Mouse (Mus musculus) CH12.LX (cell line): ENCODE data around the gene Gm20388. TPM values are rescaled to one million over a fixed set of nuclear protein-coding genes. Genes with fewer than 3 reads are reported as not detected.

Experiments
- DNase-seq: peaks from one replicate; pipeline ENCODE4 v3.0.0-alpha.2; 2013; ENCODE audit errors: extremely low read depth
- H3K27ac ChIP-seq: 2 replicates; pipeline ENCODE4 v1.5.1; 2012; ENCODE audit warnings: low read depth, mild to moderate bottlenecking, control low read depth, moderate library complexity; ENCODE audit not compliant: insufficient read depth
- H3K27me3 ChIP-seq: replicated peaks from 2 replicates; pipeline ENCODE3; 2012; ENCODE audit warnings: inconsistent platforms
- H3K36me3 ChIP-seq, 2 experiments: replicated peaks in 1 of 2; 2 replicates each; pipeline versions ENCODE3 to v1.6.1; 2012; ENCODE audit warnings: inconsistent platforms in 1 of 2, low read length in 1 of 2, mild to moderate bottlenecking in 1 of 2, mixed read lengths in 1 of 2, moderate library complexity in 1 of 2; ENCODE audit not compliant: control insufficient read depth in 1 of 2, insufficient read depth in 1 of 2
- H3K4me1 ChIP-seq, 2 experiments: 2 replicates each; pipeline ENCODE4 v1.6.1; 2012; ENCODE audit warnings: inconsistent platforms in 1 of 2, moderate library complexity in 1 of 2; ENCODE audit not compliant: insufficient read depth in 2 of 2, control insufficient read depth in 1 of 2
- H3K4me2 ChIP-seq: 2 replicates; pipeline ENCODE4 v1.6.1; 2012; ENCODE audit warnings: low read depth, mild to moderate bottlenecking, control low read depth; ENCODE audit not compliant: poor library complexity, insufficient read depth, severe bottlenecking
- H3K4me3 ChIP-seq, 3 experiments: fragments of 150-350 bp in 1 of 3; sonication (generic) in 1 of 3; replicated peaks in 1 of 3; 2 replicates each; pipeline versions ENCODE3 to v1.5.1; 2011 to 2012; ENCODE audit warnings: low read depth in 2 of 3, low read length in 2 of 3, mild to moderate bottlenecking in 2 of 3, moderate library complexity in 2 of 3, control low read depth in 1 of 3, improper control_type of control experiment in 1 of 3, inconsistent platforms in 1 of 3, mixed read lengths in 1 of 3; ENCODE audit not compliant: poor library complexity in 1 of 3
- H3K79me2 ChIP-seq: replicated peaks from 2 replicates; pipeline ENCODE4 v1.6.1; 2012; ENCODE audit warnings: mild to moderate bottlenecking, moderate library complexity; ENCODE audit not compliant: control insufficient read depth, poor library complexity, insufficient read depth, severe bottlenecking; ENCODE audit errors: extremely low read depth
- H3K9ac ChIP-seq: 2 replicates; pipeline ENCODE4 v1.6.1; 2012; ENCODE audit warnings: low read depth, mild to moderate bottlenecking, control low read depth, moderate library complexity; ENCODE audit not compliant: insufficient read depth
- H3K9me3 ChIP-seq: replicated peaks from 2 replicates; pipeline ENCODE3; 2012; ENCODE audit warnings: low read length, inconsistent platforms, mixed read lengths
- BHLHE40 ChIP-seq: IDR thresholded peaks from 2 replicates; pipeline ENCODE4 v1.6.1; 2011; ENCODE audit warnings: mild to moderate bottlenecking, low read depth, low read length, improper control_type of control experiment
- CHD1 ChIP-seq: IDR thresholded peaks from 2 replicates; pipeline ENCODE4 v1.6.1; 2012; ENCODE audit warnings: low read depth, low read length, improper control_type of control experiment, inconsistent platforms
- E2F4 ChIP-seq: IDR thresholded peaks from 2 replicates; pipeline ENCODE4 v1.6.1; 2011; ENCODE audit warnings: low read depth, low read length, improper control_type of control experiment; ENCODE audit not compliant: insufficient replicate concordance
- ELF1 ChIP-seq: IDR thresholded peaks from 2 replicates; pipeline ENCODE4 v1.6.1; 2014; ENCODE audit warnings: low read depth, mild to moderate bottlenecking, inconsistent platforms, low read length, improper control_type of control experiment
- EP300 ChIP-seq: IDR thresholded peaks from 2 replicates; pipeline ENCODE4 v1.6.1; 2011; ENCODE audit warnings: low read length, improper control_type of control experiment
- ETS1 ChIP-seq: conservative IDR thresholded peaks from 2 replicates; pipeline ENCODE4 v1.6.1; 2012; ENCODE audit warnings: low read depth, mild to moderate bottlenecking, inconsistent platforms, low read length, improper control_type of control experiment, moderate library complexity
- GABPA ChIP-seq: IDR thresholded peaks from 2 replicates; pipeline ENCODE4 v1.6.1; 2012; ENCODE audit warnings: low read depth, low read length, improper control_type of control experiment, inconsistent platforms; ENCODE audit not compliant: insufficient replicate concordance
- JUN ChIP-seq: IDR thresholded peaks from 2 replicates; pipeline ENCODE4 v1.6.1; 2011; ENCODE audit warnings: low read depth, mild to moderate bottlenecking, low read length, improper control_type of control experiment, moderate library complexity; ENCODE audit not compliant: insufficient read depth
- KAT2A ChIP-seq: IDR thresholded peaks from 2 replicates; pipeline ENCODE4 v1.6.1; 2012; ENCODE audit warnings: low read length, improper control_type of control experiment, inconsistent platforms; ENCODE audit not compliant: insufficient replicate concordance
- MAFK ChIP-seq: IDR thresholded peaks from 2 replicates; pipeline ENCODE4 v1.6.1; 2011; ENCODE audit warnings: low read length, improper control_type of control experiment; ENCODE audit not compliant: insufficient replicate concordance
- MAX ChIP-seq: IDR thresholded peaks from 2 replicates; pipeline ENCODE4 v1.6.1; 2011; ENCODE audit warnings: low read length, improper control_type of control experiment
- MYC ChIP-seq: IDR thresholded peaks from 2 replicates; pipeline ENCODE4 v1.6.1; 2011; ENCODE audit warnings: low read depth, mild to moderate bottlenecking, improper control_type of control experiment, low read length
- NELFE ChIP-seq: IDR thresholded peaks from 2 replicates; pipeline ENCODE4 v1.6.1; 2011; ENCODE audit warnings: low read depth, low read length, improper control_type of control experiment
- NRF1 ChIP-seq: IDR thresholded peaks from 2 replicates; pipeline ENCODE4 v1.6.1; 2014; ENCODE audit warnings: low read depth, mild to moderate bottlenecking, inconsistent platforms, low read length, improper control_type of control experiment, moderate library complexity
- PAX5 ChIP-seq: IDR thresholded peaks from 2 replicates; pipeline ENCODE4 v1.6.1; 2012; ENCODE audit warnings: low read length, inconsistent platforms, mixed read lengths
- POLR2A ChIP-seq: IDR thresholded peaks from 2 replicates; pipeline ENCODE4 v1.6.1; 2011; ENCODE audit warnings: low read depth, mild to moderate bottlenecking, improper control_type of control experiment, low read length
- SIN3A ChIP-seq: IDR thresholded peaks from 2 replicates; pipeline ENCODE4 v1.6.1; 2012; ENCODE audit warnings: low read length, improper control_type of control experiment, inconsistent platforms
- TBP ChIP-seq: conservative IDR thresholded peaks from 2 replicates; pipeline ENCODE4 v1.6.1; 2011; ENCODE audit warnings: low read depth, low read length, improper control_type of control experiment
- TCF12 ChIP-seq: IDR thresholded peaks from 2 replicates; pipeline ENCODE4 v1.6.1; 2014; ENCODE audit warnings: low read depth, mild to moderate bottlenecking, inconsistent platforms, low read length, improper control_type of control experiment
- USF2 ChIP-seq: conservative IDR thresholded peaks from 2 replicates; pipeline ENCODE4 v1.6.1; 2011; ENCODE audit warnings: low read depth, low read length, improper control_type of control experiment
- ZC3H11A ChIP-seq: IDR thresholded peaks from 2 replicates; pipeline ENCODE4 v1.6.1; 2012; ENCODE audit warnings: low read depth, mild to moderate bottlenecking, inconsistent platforms, low read length, improper control_type of control experiment
- ZMIZ1 ChIP-seq: IDR thresholded peaks from 2 replicates; pipeline ENCODE4 v1.6.1; 2012; ENCODE audit warnings: low read depth, mild to moderate bottlenecking, inconsistent platforms, low read length, improper control_type of control experiment
- ZNF384 ChIP-seq: IDR thresholded peaks from 2 replicates; pipeline ENCODE4 v1.6.1; 2012; ENCODE audit warnings: low read depth, low read length, improper control_type of control experiment, inconsistent platforms
- dilution Hi-C: fragments of 300-500 bp; cut with MboI; formaldehyde crosslinking; loops from 2 replicates; pipeline ENCODE4 v1.14.3; 2020; ENCODE audit warnings: low sequenced_read_pairs; ENCODE audit not compliant: extremely low pct_unique_long_range_greater_than_20kb, extremely low pct_ligation_motif_present
- in situ Hi-C: fragments of 300-500 bp; cut with MboI; formaldehyde crosslinking; loops from 3 replicates; pipeline ENCODE4 v1.14.3; 2019; ENCODE audit warnings: low sequenced_read_pairs, low pct_ligation_motif_present, low pct_unique_long_range_greater_than_20kb, mixed read lengths
- polyA plus RNA-seq: library from polyadenylated mRNA; unstranded; fragments of >175 nt; gene quantifications from 2 replicates; pipeline ENCODE4 v1.2.1, GENCODE M21; 2012; ENCODE audit warnings: low read depth; ENCODE audit not compliant: insufficient read length
- total RNA-seq, 2 experiments: library from RNA; depleted of rRNA; stranded (reverse); fragments of 300-350 nt in 1 of 2; fragments of >200 nt in 1 of 2; gene quantifications; 2 replicates each; pipeline ENCODE4 v1.2.3; 2012 to 2014

The Gm20388 gene
- total and polyA plus RNA-seq, 3 experiments: 14.8 to 26.3 (median 22.2) TPM

DNA sequence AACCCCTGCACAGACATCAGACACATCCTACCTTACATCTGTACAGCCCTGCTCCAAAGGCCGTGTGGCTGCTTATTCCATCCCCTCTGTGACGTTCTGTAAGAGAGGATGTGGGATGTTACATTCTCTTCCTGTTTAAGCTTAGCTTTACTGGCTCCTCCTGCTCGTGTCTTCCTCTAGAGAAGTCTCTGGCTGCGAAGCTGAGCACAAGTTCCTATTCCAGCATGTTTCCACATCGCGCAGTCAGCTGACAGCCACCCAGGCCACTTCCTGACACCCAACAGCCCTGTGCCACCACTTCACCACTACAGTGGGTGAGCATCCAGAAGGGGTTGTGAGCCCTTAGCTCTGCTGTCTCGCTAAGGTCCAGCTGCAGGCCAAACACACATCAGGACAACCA is 1881.5 kb downstream of the Gm20388 start:
- Histone ChIP-seq H3K27me3 (no peaks in the 10 kb centered on the region), H3K4me1 (peaks cover 21 to 70% of the 10 kb centered on the region in 2 experiments), H3K4me3 (no peak overlapping the region), H3K4me2 (no peak overlapping the region), H3K79me2 (no peaks in the 10 kb centered on the region), H3K9me3 (peaks cover 6% of the 10 kb centered on the region), H3K36me3 (peaks cover 27 to 66% of the 10 kb centered on the region in 2 experiments), H3K27ac (no peak overlapping the region), H3K9ac (no peak overlapping the region)
- DNase-seq: no peak
- dilution Hi-C loops: no loop called here
- no peak for TF ChIP-seq E2F4
- TF ChIP-seq JUN: no peak
- TF ChIP-seq MYC: no peak
- TF ChIP-seq NRF1: no peak
- TF ChIP-seq KAT2A: no peak
- TF ChIP-seq POLR2A: no peak
- TF ChIP-seq SIN3A: no peak
- no peak for TF ChIP-seq TBP
- TF ChIP-seq CHD1: no peak
- TF ChIP-seq EP300: no peak
- TF ChIP-seq ZMIZ1: no peak
- no peak for TF ChIP-seq USF2
- no peak for TF ChIP-seq BHLHE40
- no peak for TF ChIP-seq MAX
- TF ChIP-seq NELFE: no peak
- no peak for TF ChIP-seq ZNF384
- in situ Hi-C loops: no loop called here

DNA sequence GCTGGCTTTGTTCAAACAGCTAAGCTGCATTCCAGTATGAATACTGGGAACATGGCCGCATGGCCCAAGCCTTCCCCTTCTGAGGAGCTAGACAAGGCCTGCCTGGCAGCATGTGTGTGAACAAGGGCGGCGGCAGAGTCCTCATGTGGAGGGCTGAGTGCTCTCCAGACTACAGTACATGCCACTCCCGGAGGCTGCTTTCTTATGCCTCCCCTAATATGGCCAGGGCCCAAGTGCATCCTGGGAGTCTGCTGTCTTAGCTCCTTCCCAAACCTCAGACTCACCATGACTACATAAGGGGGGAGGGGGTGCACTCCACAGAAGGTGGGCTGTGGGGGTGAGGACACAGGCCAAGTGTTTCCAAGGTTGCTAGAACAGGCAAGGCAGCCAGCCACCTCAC is 1882.0 kb downstream of the Gm20388 start:
- Histone ChIP-seq H3K9ac (no peak overlapping the region), H3K9me3 (peaks cover 6% of the 10 kb centered on the region), H3K4me3 (no peak overlapping the region), H3K79me2 (no peaks in the 10 kb centered on the region), H3K27ac (no peak overlapping the region), H3K4me2 (no peak overlapping the region), H3K36me3 (peaks cover 31 to 71% of the 10 kb centered on the region in 2 experiments), H3K4me1 (peaks cover 21 to 65% of the 10 kb centered on the region in 2 experiments), H3K27me3 (no peaks in the 10 kb centered on the region)
- dilution Hi-C loops (no loop called here), in situ Hi-C loops (no loop called here)
- DNase-seq: no peak
- no peak for TF ChIP-seq SIN3A
- TF ChIP-seq ETS1: no peak
- TF ChIP-seq EP300: no peak
- TF ChIP-seq ELF1: no peak
- TF ChIP-seq ZC3H11A: no peak
- TF ChIP-seq MYC: no peak
- no peak for TF ChIP-seq NRF1
- no peak for TF ChIP-seq PAX5
- no peak for TF ChIP-seq CHD1
- TF ChIP-seq E2F4: no peak
- TF ChIP-seq NELFE: no peak
- TF ChIP-seq GABPA: no peak
- TF ChIP-seq TCF12: no peak
- TF ChIP-seq MAFK: no peak
